Mouse (Mus musculus): ENCODE measurements around the gene Mlh3.
A peak's percentile ranks its signal among the peaks of the same experiment; 100 is the strongest.

DNA sequence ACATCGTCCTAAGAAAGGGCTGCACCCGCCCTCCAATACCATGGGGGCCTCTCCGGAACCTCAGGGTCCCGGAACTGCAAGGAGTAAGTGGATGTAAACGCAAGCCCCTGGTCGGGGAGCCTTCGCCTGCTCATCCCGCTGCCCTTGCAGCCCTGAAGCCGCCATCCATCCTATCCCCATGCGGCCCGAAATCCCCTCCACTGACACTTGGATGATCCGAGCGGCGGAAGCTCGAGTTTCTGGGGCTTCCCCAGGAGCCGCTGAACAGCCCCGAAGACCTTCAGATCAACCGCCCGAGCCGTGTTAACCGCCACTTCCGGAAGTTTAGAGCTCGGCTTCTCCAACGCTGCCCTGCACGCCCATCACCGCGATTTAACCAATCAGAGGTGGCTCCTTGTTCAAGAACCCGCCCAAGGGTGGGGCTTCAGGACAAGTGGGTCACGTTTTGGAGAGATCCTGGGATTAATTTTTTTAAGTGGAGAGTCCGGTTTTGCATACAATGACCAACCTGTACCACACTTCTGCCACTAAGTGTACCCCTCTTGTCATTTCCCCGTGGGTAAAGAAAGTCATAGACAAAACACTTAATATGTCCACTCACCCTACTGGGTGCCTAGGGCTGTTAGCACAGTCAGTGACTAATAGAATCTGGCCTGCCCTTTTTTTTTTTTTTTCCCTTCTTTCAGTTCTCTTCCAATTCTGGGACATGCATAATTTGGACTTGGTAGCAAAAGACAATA is 9.9 kb upstream of the Mlh3 start:
- no peak for TF ChIP-seq CTCF (IDR thresholded peaks at IDR 0.05; ENCODE audit: control insufficient read depth, insufficient read depth, insufficient read length)
- TF ChIP-seq MYOG (IDR thresholded peaks at IDR 0.05; ENCODE audit: control insufficient read depth, extremely low read depth, insufficient read length), result no peak
- TF ChIP-seq CEBPB (IDR thresholded peaks at IDR 0.05; ENCODE audit: low read depth), result no peak
- TF ChIP-seq MYOD1 (IDR thresholded peaks at IDR 0.05; ENCODE audit: control insufficient read depth, insufficient read length, low read depth), result no peak
- TF ChIP-seq FOSL1 (IDR thresholded peaks at IDR 0.05; ENCODE audit: insufficient read depth, low read length, poor library complexity, severe bottlenecking), result no peak
- TF ChIP-seq MAX (IDR thresholded peaks at IDR 0.05), result no peak
- TF ChIP-seq USF1 (IDR thresholded peaks at IDR 0.05; ENCODE audit: low read depth), result peak; percentile 55
